In genomic region chr1:81180686-81181085, GRCm38 (mm10) we compare ENCODE assay signal across 14 mouse cellular contexts.
"Had no signal": no experiment of that assay in that cellular context is flagged by ENCODE, and none has a peak within 500 bp of the region (broad histone marks: within the 10 kb centered on the region; RNA-seq: fewer than 3 reads in every experiment).

No protein-coding gene starts in this region.

- DNase-seq: lung, adult 18-20 months; lung, embryonic 14.5 days; lung, postnatal 10 days; lung, postnatal 4 days; midbrain, embryonic 14.5 days; retina, postnatal 1 day; right cerebral cortex, adult 18-20 months; right cerebral cortex, postnatal 25 days; right cerebral cortex, postnatal 4 days; spleen, adult 18-20 months; thymus, adult 2 months; thymus, postnatal 25 days; thymus, postnatal 4 days had no signal

- ATAC-seq: midbrain, embryonic 16.5 days had no signal
